Comparison of ENCODE assay signal across 10 mouse cellular contexts in the genomic region with DNA sequence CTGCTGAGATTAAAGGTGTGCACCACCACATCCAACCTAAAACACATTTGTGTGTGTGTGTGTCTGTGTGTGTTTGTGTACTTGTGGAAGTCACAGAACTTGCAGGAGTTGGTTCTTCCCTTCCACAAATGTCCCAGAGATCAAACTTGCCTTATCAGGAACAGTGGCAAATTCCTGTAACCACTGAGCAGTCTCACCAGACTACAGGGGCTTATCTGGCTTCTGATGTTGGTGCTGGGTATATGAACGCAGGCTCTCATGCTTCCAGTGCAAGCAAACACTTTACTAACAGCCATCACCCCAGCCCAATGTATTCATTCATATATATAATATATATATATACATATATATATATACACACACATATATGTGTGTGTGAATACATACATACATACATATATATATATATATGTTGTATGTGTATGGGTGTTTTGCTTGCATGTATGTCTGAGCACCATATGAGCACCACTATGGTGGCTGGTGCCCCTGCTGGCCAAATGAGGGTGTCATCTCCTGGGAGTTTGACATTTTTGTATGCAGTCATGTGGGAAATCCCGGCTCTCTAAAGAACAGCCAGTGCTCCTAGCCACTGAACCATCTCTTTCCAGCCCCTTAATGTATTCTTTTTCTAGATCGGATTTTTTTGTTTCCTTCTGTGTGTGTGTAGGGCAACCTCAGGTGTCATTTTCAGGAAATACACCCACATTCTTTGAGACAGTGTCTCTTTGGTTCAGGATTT. TPM values are rescaled to one million over a fixed set of nuclear protein-coding genes. Genes with fewer than 3 reads are reported as not detected.
DNase-seq lines count a peak whose midpoint lies in the region; TF ChIP-seq lines count a peak whose summit lies in the region.
"Had no signal": no experiment of that assay in that cellular context is flagged by ENCODE, and none has a peak within 500 bp of the region (broad histone marks: within the 10 kb centered on the region; RNA-seq: fewer than 3 reads in every experiment).

No protein-coding gene starts in this region.

- no peak overlapping the region for H3K27ac ChIP-seq in layer of hippocampus, adult 2 months
- no peak overlapping the region for H3K27ac ChIP-seq in CH12.LX (ENCODE audit: insufficient read depth, low read depth)
- no peak overlapping the region for H3K27ac ChIP-seq in forebrain, embryonic 10.5 days
- H3K27ac ChIP-seq: embryonic facial prominence, embryonic 13.5 days had no signal

- WGBS in forebrain, embryonic 10.5 days, result 79% methylated on average over 3 of the region's 3 CpGs

- in situ Hi-C loops in CH12.LX (cut with MboI; ENCODE audit: low pct_ligation_motif_present, low pct_unique_long_range_greater_than_20kb, low sequenced_read_pairs), result no loop called here

- peak; percentile 42 for TF ChIP-seq RAD21 in CH12.LX (IDR thresholded peaks at IDR 0.05; ENCODE audit: low read depth, low read length)

- no peak overlapping the region for H3K4me3 ChIP-seq in layer of hippocampus, adult 2 months
- no peak overlapping the region for H3K4me3 ChIP-seq in CH12.LX (replicated peaks in 1 of 3; ENCODE audit: low read depth in 2 of 3, low read length in 2 of 3, poor library complexity in 1 of 3)
- no peak overlapping the region for H3K4me3 ChIP-seq in forebrain, embryonic 10.5 days
- H3K4me3 ChIP-seq: embryonic facial prominence, embryonic 13.5 days; heart, embryonic 12.5 days had no signal

- no peaks in the 10 kb centered on the region for H3K9me3 ChIP-seq in CH12.LX (replicated peaks; ENCODE audit: low read length)
- no peaks in the 10 kb centered on the region for H3K9me3 ChIP-seq in forebrain, embryonic 10.5 days
- H3K9me3 ChIP-seq: embryonic facial prominence, embryonic 13.5 days; heart, embryonic 12.5 days had no signal

- peak; percentile 70 for TF ChIP-seq EP300 in CH12.LX (IDR thresholded peaks at IDR 0.05; ENCODE audit: low read length)

- peak overlapping the region; percentile 39; the same call in 1 of the 2 replicates for H3K9ac ChIP-seq in CH12.LX (ENCODE audit: insufficient read depth, low read depth)
- H3K9ac ChIP-seq: embryonic facial prominence, embryonic 13.5 days; heart, embryonic 12.5 days had no signal

- peaks cover 12% of the 10 kb centered on the region for H3K79me2 ChIP-seq in CH12.LX (replicated peaks; ENCODE audit: control insufficient read depth, extremely low read depth, insufficient read depth, poor library complexity, severe bottlenecking)

- no peaks in the 10 kb centered on the region for H3K27me3 ChIP-seq in CH12.LX (replicated peaks)
- no peaks in the 10 kb centered on the region for H3K27me3 ChIP-seq in forebrain, embryonic 10.5 days (ENCODE audit: poor library complexity, severe bottlenecking)
- H3K27me3 ChIP-seq: embryonic facial prominence, embryonic 13.5 days; heart, embryonic 12.5 days had no signal

- TF ChIP-seq CTCF in layer of hippocampus, adult 2 months (conservative IDR thresholded peaks at IDR 0.05), result peak; percentile 58
- peak; percentile 24 to 69; a peak in 3 of 4 replicates for TF ChIP-seq CTCF in CH12.LX (conservative IDR thresholded peaks at IDR 0.05 in 1 of 2, IDR thresholded peaks at IDR 0.05 in 1 of 2; ENCODE audit: low read depth in 2 of 2, low read length in 2 of 2)
- peak; percentile 17; the same call in 1 of the 2 replicates for TF ChIP-seq CTCF in brain, embryonic 14.5 days (IDR thresholded peaks at IDR 0.05; ENCODE audit: borderline replicate concordance, extremely low read depth, insufficient read depth, insufficient read length)

- H3K36me3 ChIP-seq in CH12.LX (replicated peaks in 1 of 2; ENCODE audit: control insufficient read depth in 1 of 2, insufficient read depth in 1 of 2, low read length in 1 of 2), result peaks cover 0 to 5% of the 10 kb centered on the region in 2 experiments
- peaks cover 8% of the 10 kb centered on the region for H3K36me3 ChIP-seq in forebrain, embryonic 10.5 days (replicated peaks)
- H3K36me3 ChIP-seq: embryonic facial prominence, embryonic 13.5 days; heart, embryonic 12.5 days had no signal

- dilution Hi-C loops in CH12.LX (cut with MboI; ENCODE audit: extremely low pct_ligation_motif_present, extremely low pct_unique_long_range_greater_than_20kb, low sequenced_read_pairs), result no loop called here

- H3K4me2 ChIP-seq in CH12.LX (ENCODE audit: insufficient read depth, low read depth, poor library complexity, severe bottlenecking), result peak overlapping the region; percentile 84
- H3K4me2 ChIP-seq: embryonic facial prominence, embryonic 13.5 days; heart, embryonic 12.5 days had no signal

- peaks cover 5 to 32% of the 10 kb centered on the region in 2 experiments; a peak in 3 of 4 replicates for H3K4me1 ChIP-seq in CH12.LX (ENCODE audit: control insufficient read depth in 1 of 2, insufficient read depth in 2 of 2)
- H3K4me1 ChIP-seq in forebrain, embryonic 10.5 days, result peaks cover 10% of the 10 kb centered on the region

- TF ChIP-seq POLR2A in CH12.LX (IDR thresholded peaks at IDR 0.05; ENCODE audit: low read depth, low read length), result no peak
- no peak for TF ChIP-seq POLR2A in brain, embryonic 14.5 days (IDR thresholded peaks at IDR 0.05; ENCODE audit: borderline replicate concordance, extremely low read depth, insufficient read depth, insufficient read length, poor library complexity, severe bottlenecking)

- no peak for DNase-seq in layer of hippocampus, adult 2 months (ENCODE audit: low spot score in 2 of 2)
- DNase-seq in layer of hippocampus, adult 8-10 months (ENCODE audit: low spot score in 2 of 2), result no peak
- DNase-seq in CH12.LX (ENCODE audit: extremely low read depth), result peak; percentile 84
- peak; percentile 10 for DNase-seq in brain, embryonic 14.5 days (ENCODE audit: low read depth)
- peak; percentile 27 to 51 for DNase-seq in natural killer cell, adult 2 months (ENCODE audit: low spot score in 2 of 2)
- no peak for DNase-seq in cerebellum, adult 11 months
- no peak for DNase-seq in adrenal gland, postnatal 10 days
- DNase-seq in forebrain, embryonic 10.5 days (ENCODE audit: extremely low spot score, low spot score), result no peak

TF ChIP-seq in CH12.LX, 34 proteins besides CTCF, POLR2A, EP300 and RAD21 (continues in another document):
- TF ChIP-seq JUND (conservative IDR thresholded peaks at IDR 0.05; ENCODE audit: low read depth, low read length), result peak; percentile 41; the same call in 1 of the 2 replicates
- peak; percentile 73; the same call in 1 of the 2 replicates for TF ChIP-seq MEF2A (IDR thresholded peaks at IDR 0.05; ENCODE audit: borderline replicate concordance, low read depth, low read length)
- peak; percentile 77 for TF ChIP-seq IRF4 (IDR thresholded peaks at IDR 0.05; ENCODE audit: low read depth, low read length)
- no peak; the same call in none of the 2 replicates for TF ChIP-seq SIN3A (IDR thresholded peaks at IDR 0.05; ENCODE audit: low read length)
- no peak for TF ChIP-seq POLR2AphosphoS2 (IDR thresholded peaks at IDR 0.05; ENCODE audit: low read depth, low read length)
- 0 out of 2 replicates have a peak, but pooled peaks have one; percentile 4 for TF ChIP-seq JUN (IDR thresholded peaks at IDR 0.05; ENCODE audit: insufficient read depth, low read depth, low read length)
- 0 out of 2 replicates have a peak, but pooled peaks have one; percentile 31 for TF ChIP-seq MAFK (IDR thresholded peaks at IDR 0.05; ENCODE audit: insufficient replicate concordance, low read length)
- TF ChIP-seq HCFC1 (IDR thresholded peaks at IDR 0.05; ENCODE audit: low read depth, low read length), result peak; percentile 42; the same call in 1 of the 2 replicates
- TF ChIP-seq SMC3 (IDR thresholded peaks at IDR 0.05; ENCODE audit: low read depth, low read length), result peak; percentile 28; the same call in 1 of the 2 replicates
- TF ChIP-seq ZKSCAN1 (IDR thresholded peaks at IDR 0.05; ENCODE audit: borderline replicate concordance, low read depth, low read length), result no peak
- TF ChIP-seq PAX5 (IDR thresholded peaks at IDR 0.05; ENCODE audit: low read length), result no peak
- no peak for TF ChIP-seq GABPA (IDR thresholded peaks at IDR 0.05; ENCODE audit: insufficient replicate concordance, low read depth, low read length)
- no peak; the same call in 1 of the 2 replicates for TF ChIP-seq ELF1 (IDR thresholded peaks at IDR 0.05; ENCODE audit: low read depth, low read length)
- no peak for TF ChIP-seq CHD1 (IDR thresholded peaks at IDR 0.05; ENCODE audit: low read depth, low read length)
- peak; percentile 45; the same call in 1 of the 2 replicates for TF ChIP-seq MYC (IDR thresholded peaks at IDR 0.05; ENCODE audit: low read depth, low read length)
- TF ChIP-seq NELFE (IDR thresholded peaks at IDR 0.05; ENCODE audit: low read depth, low read length), result no peak
- TF ChIP-seq ZNF384 (IDR thresholded peaks at IDR 0.05; ENCODE audit: low read depth, low read length), result peak; percentile 83; the same call in 1 of the 2 replicates

RNA-seq across cellular contexts. Expression of gene Gemin6, which starts 2.2 kb away (rescaled TPM):
- total RNA-seq in layer of hippocampus, adult 2 months (2021), result 1 to 10 TPM; 5.1 to 6.1 TPM
- total RNA-seq in layer of hippocampus, adult 8-10 months (2022), result 1 to 10 TPM; 4.9 to 6.5 (median 5.6) TPM
- total RNA-seq in CH12.LX (2012; rRNA removed) (65.6 and 85.9 TPM in 2 replicates), CH12.LX (2014; rRNA removed) (120 and 143 TPM in 2 replicates)
- 63.4 and 66.0 TPM in 2 replicates for polyA plus RNA-seq in CH12.LX (2012; ENCODE audit: insufficient read length, low read depth)
- 9.7 and 12.5 TPM in 2 replicates for polyA plus RNA-seq in brain, embryonic 14.5 days (2012; rRNA removed)
- total RNA-seq in adrenal gland, postnatal 10 days (2021), result 1 to 10 TPM; 8.3 to 8.7 TPM
- 64.1 and 66.8 TPM in 2 replicates for polyA plus RNA-seq in forebrain, embryonic 10.5 days (2016; fragmentation: Nextera tagmentation; extraction: Ambion mirVana)

RNA-seq across cellular contexts. Expression of gene Ttc39d, which starts 14.8 kb away (rescaled TPM):
- under 1 TPM; 0.15 to 0.28 TPM for total RNA-seq in layer of hippocampus, adult 2 months (2021)
- total RNA-seq in layer of hippocampus, adult 8-10 months (2022), result under 1 TPM; 0.21 to 0.43 (median 0.30) TPM
- total RNA-seq in CH12.LX (2012; rRNA removed) (0.13 TPM in 1 of 2 replicates, not detected in the other), CH12.LX (2014; rRNA removed) (not detected in 2 replicates)
- not detected in 2 replicates for polyA plus RNA-seq in CH12.LX (2012; ENCODE audit: insufficient read length, low read depth)
- polyA plus RNA-seq in brain, embryonic 14.5 days (2012; rRNA removed), result 0.05 and 0.08 TPM in 2 replicates
- total RNA-seq in adrenal gland, postnatal 10 days (2021), result not detected
- 0.09 and 0.20 TPM in 2 replicates for polyA plus RNA-seq in forebrain, embryonic 10.5 days (2016; fragmentation: Nextera tagmentation; extraction: Ambion mirVana)
- polyA plus RNA-seq: embryonic facial prominence, embryonic 13.5 days had no signal

RNA-seq across cellular contexts. Expression of gene Srsf7, which starts 15.0 kb away (rescaled TPM):
- total RNA-seq in layer of hippocampus, adult 2 months (2021), result 100 to 1,000 TPM; 116 to 132 TPM
- 100 to 1,000 TPM; 110 to 136 (median 121) TPM for total RNA-seq in layer of hippocampus, adult 8-10 months (2022)
- total RNA-seq in CH12.LX (2012; rRNA removed) (268 and 366 TPM in 2 replicates), CH12.LX (2014; rRNA removed) (442 and 482 TPM in 2 replicates)
- 383 and 398 TPM in 2 replicates for polyA plus RNA-seq in CH12.LX (2012; ENCODE audit: insufficient read length, low read depth)
- 326 and 421 TPM in 2 replicates for polyA plus RNA-seq in brain, embryonic 14.5 days (2012; rRNA removed)
- total RNA-seq in adrenal gland, postnatal 10 days (2021), result 100 to 1,000 TPM; 101 to 117 TPM
- polyA plus RNA-seq in forebrain, embryonic 10.5 days (2016; fragmentation: Nextera tagmentation; extraction: Ambion mirVana), result 917 and 919 TPM in 2 replicates

Comparison
In these comparisons a context has a peak if more than half of its experiments do, and no peak if none do; other contexts are left out.
1. DNase-seq: peak in CH12.LX (single experiment), brain, embryonic 14.5 days (single experiment) and natural killer cell, adult 2 months (2 of 2); none in layer of hippocampus, adult 2 months (0 of 2), layer of hippocampus, adult 8-10 months (0 of 2), cerebellum, adult 11 months (single experiment), adrenal gland, postnatal 10 days (single experiment) and forebrain, embryonic 10.5 days (single experiment).
2. RNA of gene Gemin6, which starts 2.2 kb away (total RNA-seq): 65.6 to 143 TPM in CH12.LX; 8.3 to 8.7 TPM in adrenal gland, postnatal 10 days, 4.9 to 6.5 TPM in layer of hippocampus, adult 8-10 months and 5.1 to 6.1 TPM in layer of hippocampus, adult 2 months; every median in the first group is over 4 times any median in the second.
3. Peak in every context shown above with its lines, with median percentiles within 50 percentile points of each other: CTCF ChIP-seq.